Mouse (Mus musculus): ENCODE measurements around the gene Srgap2. TPM values are rescaled to one million over a fixed set of nuclear protein-coding genes. Genes with fewer than 3 reads are reported as not detected.
A peak's percentile ranks its signal among the peaks of the same experiment; 100 is the strongest.

Gene Srgap2
- total and polyA plus RNA-seq, 2 experiments from 2014 or later, result 5.9 to 18.1 TPM

GRCm38 (mm10) chr1:131562081-131562480, 34.9 kb upstream of the Srgap2 start:
- H3K4me3 ChIP-seq (ENCODE audit: low read depth, low read length), result no peak overlapping the region
- H3K4me1 ChIP-seq (ENCODE audit: control insufficient read depth, insufficient read depth), result no peaks in the 10 kb centered on the region
- ATAC-seq (ENCODE audit: insufficient read depth, low read depth), result no peak
- H3K9me3 ChIP-seq (replicated peaks; ENCODE audit: control insufficient read depth, low read length), result no peaks in the 10 kb centered on the region
- WGBS, result 82% methylated on average over 2 of the region's 2 CpGs
- H3K27ac ChIP-seq (ENCODE audit: low read depth), result no peak overlapping the region
- TF ChIP-seq CTCF (IDR thresholded peaks at IDR 0.05; ENCODE audit: low read depth) (no peak), EP300 (IDR thresholded peaks at IDR 0.05; ENCODE audit: low read depth) (no peak)
- H3K36me3 ChIP-seq (replicated peaks; ENCODE audit: control insufficient read depth, insufficient read depth, low read length), result no peaks in the 10 kb centered on the region
- no peak overlapping the region for H3K4me2 ChIP-seq (ENCODE audit: low read depth, low read length)
- no peak for DNase-seq (ENCODE audit: low spot score)
- H3K9ac ChIP-seq (replicated peaks; ENCODE audit: low read depth, low read length), result no peak overlapping the region
- no peaks in the 10 kb centered on the region for H3K27me3 ChIP-seq (ENCODE audit: control insufficient read depth, insufficient read depth, low read length)

GRCm38 (mm10) chr1:131560500-131560899, 33.3 kb upstream of the Srgap2 start:
- no peaks in the 10 kb centered on the region for H3K9me3 ChIP-seq (replicated peaks; ENCODE audit: control insufficient read depth, low read length)

GRCm38 (mm10) chr1:131555042-131555812, 28.1 kb upstream of the Srgap2 start:
- TF ChIP-seq CTCF (IDR thresholded peaks at IDR 0.05; ENCODE audit: low read depth) (peak; percentile 98), EP300 (IDR thresholded peaks at IDR 0.05; ENCODE audit: low read depth) (no peak)
- H3K27me3 ChIP-seq (ENCODE audit: control insufficient read depth, insufficient read depth, low read length), result no peaks in the 10 kb centered on the region
- H3K4me1 ChIP-seq (ENCODE audit: control insufficient read depth, insufficient read depth), result peaks cover 4% of the 10 kb centered on the region; the same call in 1 of the 2 replicates
- H3K36me3 ChIP-seq (replicated peaks; ENCODE audit: control insufficient read depth, insufficient read depth, low read length), result no peaks in the 10 kb centered on the region
- no peaks in the 10 kb centered on the region for H3K9me3 ChIP-seq (replicated peaks; ENCODE audit: control insufficient read depth, low read length)
- WGBS, result 6% methylated on average over 13 of the region's 13 CpGs
- 0 out of 2 replicates have a peak overlapping the region, but pooled peaks have one; percentile 31 for H3K9ac ChIP-seq (replicated peaks; ENCODE audit: low read depth, low read length)
- no peak overlapping the region for H3K4me3 ChIP-seq (ENCODE audit: low read depth, low read length)
- ATAC-seq (ENCODE audit: insufficient read depth, low read depth), result peak; percentile 99
- H3K27ac ChIP-seq (ENCODE audit: low read depth), result peak overlapping the region; percentile 71
- peak overlapping the region; percentile 21 for H3K4me2 ChIP-seq (ENCODE audit: low read depth, low read length)
- peak; percentile 93 for DNase-seq (ENCODE audit: low spot score)

More at GRCm38 (mm10) chr1:131560500-131560899, 33.3 kb upstream of the Srgap2 start:
- DNase-seq (ENCODE audit: low spot score) (no peak), ATAC-seq (ENCODE audit: insufficient read depth, low read depth) (no peak)
- Histone ChIP-seq H3K27ac (ENCODE audit: low read depth) (no peak overlapping the region), H3K4me3 (ENCODE audit: low read depth, low read length) (no peak overlapping the region), H3K4me2 (ENCODE audit: low read depth, low read length) (no peak overlapping the region), H3K27me3 (ENCODE audit: control insufficient read depth, insufficient read depth, low read length) (no peaks in the 10 kb centered on the region), H3K9ac (replicated peaks; ENCODE audit: low read depth, low read length) (no peak overlapping the region), H3K36me3 (replicated peaks; ENCODE audit: control insufficient read depth, insufficient read depth, low read length) (no peaks in the 10 kb centered on the region), H3K4me1 (ENCODE audit: control insufficient read depth, insufficient read depth) (no peaks in the 10 kb centered on the region)
- TF ChIP-seq EP300 (IDR thresholded peaks at IDR 0.05; ENCODE audit: low read depth) (no peak), CTCF (IDR thresholded peaks at IDR 0.05; ENCODE audit: low read depth) (no peak)

- H3K27ac ChIP-seq (ENCODE audit: low read depth), result no peak overlapping the region
- H3K9me3 ChIP-seq (replicated peaks; ENCODE audit: control insufficient read depth, low read length), result no peaks in the 10 kb centered on the region
- TF ChIP-seq CTCF (IDR thresholded peaks at IDR 0.05; ENCODE audit: low read depth), result no peak
- no peak for TF ChIP-seq EP300 (IDR thresholded peaks at IDR 0.05; ENCODE audit: low read depth)
- H3K27me3 ChIP-seq (ENCODE audit: control insufficient read depth, insufficient read depth, low read length), result no peaks in the 10 kb centered on the region
- H3K36me3 ChIP-seq (replicated peaks; ENCODE audit: control insufficient read depth, insufficient read depth, low read length), result no peaks in the 10 kb centered on the region
- peaks cover 9% of the 10 kb centered on the region; the same call in 1 of the 2 replicates for H3K4me1 ChIP-seq (ENCODE audit: control insufficient read depth, insufficient read depth)
- ATAC-seq (ENCODE audit: insufficient read depth, low read depth), result no peak
- no peak overlapping the region for H3K9ac ChIP-seq (replicated peaks; ENCODE audit: low read depth, low read length)
- no peak overlapping the region for H3K4me2 ChIP-seq (ENCODE audit: low read depth, low read length)
- DNase-seq (ENCODE audit: low spot score), result no peak
- H3K4me3 ChIP-seq (ENCODE audit: low read depth, low read length), result no peak overlapping the region
Observed at GRCm38 (mm10) chr1:131553428-131553827, 26.3 kb upstream of the Srgap2 start.

GRCm38 (mm10) chr1:131551956-131552355, 24.8 kb upstream of the Srgap2 start:
- Histone ChIP-seq H3K4me1 (ENCODE audit: control insufficient read depth, insufficient read depth) (peaks cover 9% of the 10 kb centered on the region; the same call in 1 of the 2 replicates), H3K4me3 (ENCODE audit: low read depth, low read length) (no peak overlapping the region), H3K9me3 (replicated peaks; ENCODE audit: control insufficient read depth, low read length) (no peaks in the 10 kb centered on the region), H3K4me2 (ENCODE audit: low read depth, low read length) (no peak overlapping the region), H3K36me3 (replicated peaks; ENCODE audit: control insufficient read depth, insufficient read depth, low read length) (no peaks in the 10 kb centered on the region), H3K27me3 (ENCODE audit: control insufficient read depth, insufficient read depth, low read length) (no peaks in the 10 kb centered on the region), H3K27ac (ENCODE audit: low read depth) (no peak overlapping the region), H3K9ac (replicated peaks; ENCODE audit: low read depth, low read length) (no peak overlapping the region)
- 83% methylated on average over 2 of the region's 2 CpGs for WGBS
- no peak for DNase-seq (ENCODE audit: low spot score)
- no peak for TF ChIP-seq EP300 (IDR thresholded peaks at IDR 0.05; ENCODE audit: low read depth)
- TF ChIP-seq CTCF (IDR thresholded peaks at IDR 0.05; ENCODE audit: low read depth), result no peak
- ATAC-seq (ENCODE audit: insufficient read depth, low read depth), result no peak
